Mouse (Mus musculus) hindbrain, postnatal 0 days (tissue): ENCODE results near the gene Mef2a. TPM values are rescaled to one million over a fixed set of nuclear protein-coding genes. Genes with fewer than 3 reads are reported as not detected.
A peak's percentile ranks its signal among the peaks of the same experiment; 100 is the strongest.

ENCODE experiments used
- ATAC-seq: fragments of 200-750 bp; cut with Nextera tagmentation; 2 replicates; pipeline ENCODE4 v1.8.0; 2017; ENCODE audit warnings: mild to moderate bottlenecking, moderate TSS enrichment, moderate library complexity
- DNase-seq: peaks from one replicate; pipeline ENCODE4 v3.0.0-alpha.2; 2015; ENCODE audit warnings: low spot score
- H3K27ac ChIP-seq: fragments of 300-500 bp; sonication (generic); 2 replicates; pipeline ENCODE4 v1.5.1; 2014; ENCODE audit warnings: mild to moderate bottlenecking
- H3K27me3 ChIP-seq: fragments of 300-500 bp; sonication (generic); 2 replicates; pipeline ENCODE4 v1.6.1; 2014; ENCODE audit warnings: low read length, mixed read lengths; ENCODE audit not compliant: insufficient read depth
- H3K36me3 ChIP-seq: fragments of 300-500 bp; sonication (generic); 2 replicates; pipeline ENCODE4 v1.6.1; 2014; ENCODE audit warnings: low read length, mixed read lengths; ENCODE audit not compliant: insufficient read depth
- H3K4me1 ChIP-seq: fragments of 300-500 bp; sonication (generic); 2 replicates; pipeline ENCODE4 v1.6.1; 2014; ENCODE audit warnings: antibody characterized with exemption, low read length, mixed read lengths; ENCODE audit not compliant: insufficient read depth
- H3K4me2 ChIP-seq: fragments of 300-500 bp; sonication (generic); 2 replicates; pipeline ENCODE4 v1.6.1; 2014; ENCODE audit warnings: low read depth, mild to moderate bottlenecking, low read length, moderate library complexity, mixed read lengths
- H3K4me3 ChIP-seq: fragments of 300-500 bp; sonication (generic); 2 replicates; pipeline ENCODE4 v1.5.1; 2014; ENCODE audit warnings: low read length
- H3K9ac ChIP-seq: fragments of 300-500 bp; sonication (generic); replicated peaks from 2 replicates; pipeline ENCODE4 v1.6.1; 2014; ENCODE audit warnings: mild to moderate bottlenecking, low read length, moderate library complexity, mixed read lengths
- H3K9me3 ChIP-seq: fragments of 300-500 bp; sonication (generic); 2 replicates; pipeline ENCODE4 v1.6.1; 2016; ENCODE audit warnings: low read length, mixed read lengths
- CTCF ChIP-seq: IDR thresholded peaks from 2 replicates; pipeline ENCODE4 v1.5.1; 2016; ENCODE audit warnings: antibody characterized with exemption, control low read depth, low read depth
- WGBS: fragments of 180-500 bp; shearing (Covaris S2); extraction: QIAGEN DNeasy Blood & Tissue Kit; methylation state at CpG from one replicate; pipeline ENCODE4 v1.1.7; 2014; 5-methylcytosine and 5-hydroxymethylcytosine counted together
- polyA plus RNA-seq: library from polyadenylated mRNA; unstranded; fragments of >200 nt; fragmentation: Nextera tagmentation; extraction: Ambion mirVana; gene quantifications from 2 replicates; pipeline ENCODE4 v1.2.1, GENCODE M21; 2015
- total RNA-seq: library from RNA; depleted of rRNA; stranded (reverse); fragments of >200 nt; gene quantifications from 2 replicates; pipeline ENCODE4 v1.2.3, GENCODE M21; 2014; rRNA removed

Mef2a gene
- total and polyA plus RNA-seq, 2 experiments from 2014 or later: 38.4 to 55.2 TPM

- no peaks in the 10 kb centered on the region for H3K9me3 ChIP-seq
- H3K4me1 ChIP-seq: no peaks in the 10 kb centered on the region
- no peak for TF ChIP-seq CTCF
- no peak for ATAC-seq
- H3K27me3 ChIP-seq: no peaks in the 10 kb centered on the region
- no peak overlapping the region for H3K4me3 ChIP-seq
- WGBS: 80% methylated on average over 3 of the region's 3 CpGs
- H3K9ac ChIP-seq: no peak overlapping the region
- no peak for DNase-seq
- no peak overlapping the region for H3K4me2 ChIP-seq
- no peak overlapping the region for H3K27ac ChIP-seq
- no peaks in the 10 kb centered on the region for H3K36me3 ChIP-seq
Observed at GRCm38 (mm10) chr7:67203625-67204024, 169.0 kb downstream of the Mef2a start.

GRCm38 (mm10) chr7:67199412-67199811 lies 173.2 kb downstream of the Mef2a start:
- Histone ChIP-seq H3K27me3 (no peaks in the 10 kb centered on the region), H3K4me1 (no peaks in the 10 kb centered on the region), H3K9ac (no peak overlapping the region), H3K4me2 (no peak overlapping the region), H3K36me3 (no peaks in the 10 kb centered on the region), H3K9me3 (no peaks in the 10 kb centered on the region), H3K4me3 (no peak overlapping the region), H3K27ac (no peak overlapping the region)
- peak; percentile 58; the same call in 1 of the 2 replicates for ATAC-seq
- WGBS: 24% methylated on average over 10 of the region's 10 CpGs
- TF ChIP-seq CTCF: peak; percentile 91
- DNase-seq: peak; percentile 82

DNA sequence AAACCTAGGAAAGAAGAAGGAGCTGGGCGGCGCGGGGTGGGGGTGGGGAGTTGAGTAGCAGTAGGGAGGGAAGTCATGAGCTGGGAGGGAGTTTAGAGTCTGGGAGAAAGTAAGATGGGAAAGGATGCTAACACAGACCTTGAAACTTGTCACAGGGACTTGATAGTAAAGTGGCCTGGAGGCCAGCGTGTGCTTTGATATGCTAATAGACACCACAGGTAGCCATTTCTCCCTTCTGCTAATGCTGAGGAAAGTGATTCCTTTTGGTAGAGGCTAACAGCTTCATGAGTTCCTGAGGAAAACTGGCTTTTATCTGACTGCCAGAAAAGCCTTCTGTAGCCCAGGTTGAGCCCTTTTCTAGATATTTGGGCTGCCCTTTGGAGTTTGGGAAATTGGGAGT lies 188.9 kb downstream of the Mef2a start:
- no peak for TF ChIP-seq CTCF
- Histone ChIP-seq H3K27me3 (no peaks in the 10 kb centered on the region), H3K9me3 (no peaks in the 10 kb centered on the region), H3K36me3 (no peaks in the 10 kb centered on the region), H3K4me1 (no peaks in the 10 kb centered on the region), H3K4me3 (no peak overlapping the region), H3K27ac (no peak overlapping the region), H3K4me2 (no peak overlapping the region), H3K9ac (no peak overlapping the region)
- DNase-seq (no peak), ATAC-seq (no peak)
- WGBS: 9% methylated on average over 4 of the region's 4 CpGs

Other genes with a start within 250 kb of the Mef2a start
- 32.2 and 41.9 TPM in 2 replicates for gene Lysmd4, start 150.3 kb downstream of the Mef2a start, total RNA-seq
- 39.5 and 44.6 TPM in 2 replicates for gene Lysmd4, start 150.3 kb downstream of the Mef2a start, polyA plus RNA-seq